Mouse (Mus musculus): ENCODE measurements around the gene Adm.

DNA sequence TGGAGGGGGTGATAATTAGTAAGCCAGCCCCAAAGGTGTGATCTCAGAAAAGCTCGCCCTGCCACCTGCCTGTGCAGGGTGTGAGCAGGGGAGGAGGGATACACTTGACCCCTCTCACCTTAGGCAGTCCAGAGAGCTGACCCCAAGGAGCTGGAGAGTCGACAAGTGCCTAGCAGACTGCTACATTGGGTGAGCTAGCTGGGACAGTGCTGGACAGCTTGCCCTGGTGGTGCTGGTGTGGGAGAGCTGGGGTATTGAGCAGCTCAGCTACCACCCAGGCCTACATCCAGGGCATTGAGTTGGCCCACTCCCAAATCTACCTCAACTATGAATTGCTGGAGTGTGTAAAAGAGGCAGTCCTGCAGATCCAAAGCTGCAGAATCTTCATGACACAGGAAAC is 43.3 kb upstream of the Adm start:
- TF ChIP-seq CTCF (IDR thresholded peaks at IDR 0.05; ENCODE audit: low read depth, low read length) = no peak
- no peak for TF ChIP-seq POLR2A (IDR thresholded peaks at IDR 0.05; ENCODE audit: extremely low read depth, insufficient read depth, low read length)
